Mouse (Mus musculus) lung, postnatal 0 days (tissue): ENCODE results near the gene Col6a6.

Experiments
- CTCF ChIP-seq: IDR thresholded peaks from 2 replicates; pipeline ENCODE4 v1.5.1; 2016; ENCODE audit warnings: antibody characterized with exemption, mild to moderate bottlenecking
- EP300 ChIP-seq: IDR thresholded peaks from 2 replicates; pipeline ENCODE4 v1.6.1; 2016; ENCODE audit warnings: antibody characterized with exemption, mild to moderate bottlenecking, control low read depth

GRCm38 (mm10) chr9:105771380-105771779 is 56.6 kb downstream of the Col6a6 start:
- TF ChIP-seq EP300 (no peak), CTCF (no peak)
